Mouse (Mus musculus) limb, embryonic 14.5 days (tissue): ENCODE measurements around the gene Blnk. TPM values are rescaled to one million over a fixed set of nuclear protein-coding genes. Genes with fewer than 3 reads are reported as not detected.

Source experiments
- ATAC-seq: fragments of 200-750 bp; cut with Nextera tagmentation; 2 replicates; pipeline ENCODE4 v1.8.0; 2017; ENCODE audit warnings: low read depth, moderate number of reproducible peaks, moderate TSS enrichment; ENCODE audit not compliant: low FRiP score
- DNase-seq: peaks from one replicate; pipeline ENCODE4 v3.0.0-alpha.2; 2015; ENCODE audit warnings: low spot score
- H3K27ac ChIP-seq: fragments of 300-500 bp; sonication (generic); replicated peaks from 2 replicates; pipeline ENCODE4 v1.5.1; 2014; ENCODE audit warnings: low read depth, mild to moderate bottlenecking, low read length, moderate library complexity, mixed read lengths
- H3K27me3 ChIP-seq: fragments of 300-500 bp; sonication (generic); 2 replicates; pipeline ENCODE4 v1.6.1; 2014; ENCODE audit warnings: low read length, mixed read lengths; ENCODE audit not compliant: control insufficient read depth, insufficient read depth
- H3K36me3 ChIP-seq: fragments of 300-500 bp; sonication (generic); 2 replicates; pipeline ENCODE4 v1.6.1; 2014; ENCODE audit warnings: mild to moderate bottlenecking, low read length, moderate library complexity, mixed read lengths; ENCODE audit not compliant: control insufficient read depth, insufficient read depth
- H3K4me1 ChIP-seq: fragments of 300-500 bp; sonication (generic); 2 replicates; pipeline ENCODE4 v1.6.1; 2014; ENCODE audit warnings: antibody characterized with exemption, low read length, mixed read lengths; ENCODE audit not compliant: control insufficient read depth, insufficient read depth
- H3K4me2 ChIP-seq: fragments of 300-500 bp; sonication (generic); replicated peaks from 2 replicates; pipeline ENCODE4 v1.6.1; 2014; ENCODE audit warnings: low read depth, mild to moderate bottlenecking, low read length, moderate library complexity; ENCODE audit not compliant: severe bottlenecking
- H3K4me3 ChIP-seq: fragments of 300-500 bp; sonication (generic); replicated peaks from 2 replicates; pipeline ENCODE4 v1.5.1; 2014; ENCODE audit warnings: low read length
- H3K9ac ChIP-seq: fragments of 300-500 bp; sonication (generic); 2 replicates; pipeline ENCODE4 v1.6.1; 2014; ENCODE audit warnings: mild to moderate bottlenecking, low read depth, low read length, moderate library complexity; ENCODE audit not compliant: severe bottlenecking
- H3K9me3 ChIP-seq: fragments of 300-500 bp; sonication (generic); 2 replicates; pipeline ENCODE4 v1.6.1; 2016; ENCODE audit warnings: low read length; ENCODE audit not compliant: control insufficient read depth
- POLR2A ChIP-seq: fragments of 200-500 bp; IDR thresholded peaks from 2 replicates; pipeline ENCODE4 v1.8.0; 2012; ENCODE audit warnings: inconsistent platforms, mild to moderate bottlenecking, moderate library complexity, borderline replicate concordance; ENCODE audit not compliant: insufficient read depth, insufficient read length; ENCODE audit errors: extremely low read depth
- WGBS: fragments of 180-500 bp; shearing (Covaris S2); extraction: QIAGEN DNeasy Blood & Tissue Kit; methylation state at CpG from one replicate; pipeline ENCODE4 v1.1.7; 2014; 5-methylcytosine and 5-hydroxymethylcytosine counted together
- polyA plus RNA-seq, 2 experiments: library from polyadenylated mRNA; depleted of rRNA in 1 of 2; stranded (reverse) in 1 of 2; unstranded in 1 of 2; fragments of >200 nt; fragmentation: Nextera tagmentation in 1 of 2; extraction: Ambion mirVana in 1 of 2; gene quantifications; 2 replicates each; pipeline versions ENCODE4 v1.2.1 to v1.2.3; 2012 to 2014

Blnk gene
- polyA plus RNA-seq, 2 experiments = 0.72 to 1.6 TPM

- Histone ChIP-seq H3K4me1 (peaks cover 18% of the 10 kb centered on the region), H3K9me3 (no peaks in the 10 kb centered on the region), H3K36me3 (no peaks in the 10 kb centered on the region), H3K9ac (no peak overlapping the region), H3K27me3 (no peaks in the 10 kb centered on the region), H3K27ac (no peak overlapping the region), H3K4me2 (no peak overlapping the region), H3K4me3 (no peak overlapping the region)
- no peak for TF ChIP-seq POLR2A
- 66% methylated on average over 7 of the region's 7 CpGs for WGBS
- DNase-seq (no peak), ATAC-seq (no peak)
Observed at GRCm38 (mm10) chr19:40994911-40995310, 576 bp upstream of the Blnk start.

GRCm38 (mm10) chr19:40993356-40993755 is 979 bp downstream of the Blnk start:
- Histone ChIP-seq H3K4me1 (peaks cover 18% of the 10 kb centered on the region), H3K4me3 (no peak overlapping the region), H3K27ac (no peak overlapping the region), H3K36me3 (no peaks in the 10 kb centered on the region), H3K4me2 (no peak overlapping the region), H3K27me3 (no peaks in the 10 kb centered on the region), H3K9ac (no peak overlapping the region), H3K9me3 (no peaks in the 10 kb centered on the region)
- no peak for TF ChIP-seq POLR2A
- ATAC-seq (no peak), DNase-seq (no peak)
- 86% methylated on average over 5 of the region's 5 CpGs for WGBS

DNA sequence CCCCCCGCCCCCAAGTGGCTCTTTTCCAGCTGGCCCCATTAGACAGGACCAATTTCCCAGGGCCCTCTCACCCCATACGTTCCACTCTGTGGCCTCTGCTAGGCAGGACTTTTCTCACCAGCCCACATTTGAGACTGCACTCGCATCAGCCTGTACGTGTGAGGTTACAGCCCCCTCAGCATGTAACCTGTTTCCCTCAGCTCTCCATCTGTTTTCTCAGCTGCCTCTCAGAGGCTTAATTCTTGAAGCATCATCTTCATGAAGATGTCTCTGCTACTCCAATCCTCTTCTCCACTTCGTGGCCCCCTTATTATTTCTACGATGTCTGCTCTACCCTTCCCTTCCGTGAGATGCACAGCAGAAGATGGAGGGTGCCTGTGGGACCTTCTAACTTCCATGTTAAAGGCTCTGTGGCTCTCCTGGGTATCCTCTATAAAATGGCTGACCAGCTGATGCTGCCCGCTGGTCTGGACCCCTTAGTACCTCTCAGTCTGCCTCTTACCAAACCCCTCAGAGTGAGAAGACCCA is 1.8 kb downstream of the Blnk start:
- no peak for ATAC-seq
- H3K4me2 ChIP-seq = no peak overlapping the region
- H3K9ac ChIP-seq = no peak overlapping the region
- no peak overlapping the region for H3K27ac ChIP-seq
- H3K27me3 ChIP-seq = no peaks in the 10 kb centered on the region
- TF ChIP-seq POLR2A = no peak
- WGBS = 64% methylated on average over 8 of the region's 8 CpGs
- DNase-seq = no peak
- no peaks in the 10 kb centered on the region for H3K36me3 ChIP-seq
- no peak overlapping the region for H3K4me3 ChIP-seq
- H3K4me1 ChIP-seq = peaks cover 18% of the 10 kb centered on the region
- H3K9me3 ChIP-seq = no peaks in the 10 kb centered on the region

GRCm38 (mm10) chr19:40992096-40992495 is 2.2 kb downstream of the Blnk start:
- no peak for DNase-seq
- no peaks in the 10 kb centered on the region for H3K27me3 ChIP-seq
- 55% methylated on average over 11 of the region's 11 CpGs for WGBS
- no peak overlapping the region for H3K9ac ChIP-seq
- no peak overlapping the region for H3K4me2 ChIP-seq
- no peak overlapping the region for H3K27ac ChIP-seq
- no peak for TF ChIP-seq POLR2A
- H3K4me3 ChIP-seq = no peak overlapping the region
- ATAC-seq = no peak
- H3K9me3 ChIP-seq = no peaks in the 10 kb centered on the region
- peaks cover 18% of the 10 kb centered on the region for H3K4me1 ChIP-seq
- H3K36me3 ChIP-seq = no peaks in the 10 kb centered on the region

DNA sequence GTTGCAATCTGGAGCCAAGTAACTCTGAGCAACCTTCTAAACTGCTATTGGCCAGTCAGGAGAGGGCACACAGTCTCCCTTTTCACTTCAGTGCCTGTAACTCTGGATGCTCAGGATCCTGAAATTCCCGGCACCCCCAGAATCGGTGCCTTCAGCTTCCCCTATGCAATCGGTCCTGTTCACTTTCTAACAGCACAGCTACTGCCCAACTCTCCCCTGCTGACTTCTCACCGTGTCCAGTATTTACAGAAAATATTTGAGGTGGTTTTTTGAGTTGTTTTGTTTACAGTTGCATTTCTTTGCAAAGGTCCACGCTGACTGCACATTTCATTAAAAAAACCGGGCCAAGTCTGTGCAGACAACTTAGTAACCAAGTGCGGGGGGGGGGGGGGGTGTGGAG is 2.7 kb downstream of the Blnk start:
- no peak overlapping the region for H3K4me2 ChIP-seq
- WGBS = 74% methylated on average over 7 of the region's 7 CpGs
- H3K27ac ChIP-seq = no peak overlapping the region
- ATAC-seq (no peak), DNase-seq (no peak)
- no peak for TF ChIP-seq POLR2A
- H3K9ac ChIP-seq = no peak overlapping the region
- no peaks in the 10 kb centered on the region for H3K27me3 ChIP-seq
- H3K4me3 ChIP-seq = no peak overlapping the region
- H3K9me3 ChIP-seq = no peaks in the 10 kb centered on the region
- H3K36me3 ChIP-seq = no peaks in the 10 kb centered on the region
- H3K4me1 ChIP-seq = peaks cover 18% of the 10 kb centered on the region
